Mouse (Mus musculus) liver, embryonic 14.5 days (tissue): Measurements from ENCODE around the gene Ahctf1.

ENCODE experiments used
- CTCF ChIP-seq: IDR thresholded peaks from 2 replicates; pipeline ENCODE4 v1.5.1; 2016; ENCODE audit warnings: antibody characterized with exemption, low read depth, control low read depth
- EP300 ChIP-seq: IDR thresholded peaks from 2 replicates; pipeline ENCODE4 v1.6.1; 2016; ENCODE audit warnings: antibody characterized with exemption, low read depth

- TF ChIP-seq CTCF, result no peak
- TF ChIP-seq EP300, result peak; percentile 51
These were observed 831 bp upstream of the Ahctf1 start for GRCm38 (mm10) chr1:179804140-179804881.
